Mouse (Mus musculus) C2C12 (cell line): Measurements from ENCODE around the gene Bloc1s1. TPM values are rescaled to one million over a fixed set of nuclear protein-coding genes. Genes with fewer than 3 reads are reported as not detected.

Source experiments
- H3K27me3 ChIP-seq: one replicate; pipeline ENCODE4 v1.6.1; 2011; ENCODE audit not compliant: control insufficient read depth, insufficient read depth, insufficient read length
- H3K36me3 ChIP-seq: one replicate; pipeline ENCODE4 v1.6.1; 2011; ENCODE audit not compliant: control insufficient read depth, insufficient read depth
- H3K4me3 ChIP-seq: one replicate; pipeline ENCODE4 v1.5.1; 2011; ENCODE audit warnings: mild to moderate bottlenecking, control low read depth; ENCODE audit not compliant: poor library complexity, insufficient read depth, severe bottlenecking
- H3K79me2 ChIP-seq: one replicate; pipeline ENCODE4 v1.6.1; 2011; ENCODE audit not compliant: control insufficient read depth, insufficient read depth
- H3K79me3 ChIP-seq: one replicate; pipeline ENCODE4 v1.6.1; 2011; ENCODE audit warnings: low read depth, control low read depth
- H3ac ChIP-seq: one replicate; pipeline ENCODE3; 2011; ENCODE audit warnings: low read depth; ENCODE audit not compliant: control insufficient read depth, insufficient read length
- CEBPB ChIP-seq: IDR thresholded peaks from one replicate; pipeline ENCODE4 v1.6.1; 2011; ENCODE audit warnings: low read depth, mild to moderate bottlenecking, control low read depth, moderate library complexity
- CTCF ChIP-seq: IDR thresholded peaks from one replicate; pipeline ENCODE4 v1.5.1; 2011; ENCODE audit not compliant: control insufficient read depth, insufficient read depth, insufficient read length
- FOSL1 ChIP-seq: IDR thresholded peaks from one replicate; pipeline ENCODE4 v1.8.0; 2011; ENCODE audit warnings: mild to moderate bottlenecking, low read length; ENCODE audit not compliant: poor library complexity, insufficient read depth, severe bottlenecking
- MAX ChIP-seq: IDR thresholded peaks from one replicate; pipeline ENCODE4 v1.6.1; 2011; ENCODE audit warnings: mild to moderate bottlenecking, control low read depth
- MYOD1 ChIP-seq: IDR thresholded peaks from one replicate; pipeline ENCODE4 v1.6.1; 2011; ENCODE audit warnings: low read depth; ENCODE audit not compliant: control insufficient read depth, insufficient read length
- MYOG ChIP-seq: IDR thresholded peaks from one replicate; pipeline ENCODE4 v1.6.1; 2011; ENCODE audit not compliant: control insufficient read depth, insufficient read length; ENCODE audit errors: extremely low read depth
- USF1 ChIP-seq: IDR thresholded peaks from one replicate; pipeline ENCODE4 v1.6.1; 2011; ENCODE audit warnings: low read depth, mild to moderate bottlenecking, control low read depth, moderate library complexity
- polyA plus RNA-seq: library from polyadenylated mRNA; unstranded; fragments of >200 nt; fragmentation: generic; extraction: Trizol; gene quantifications from one replicate; pipeline ENCODE4 v1.2.1, GENCODE M21; 2012; ENCODE audit warnings: missing spikeins

The Bloc1s1 gene
- polyA plus RNA-seq, 1 experiment: 204 TPM

GRCm38 (mm10) chr10:128895952-128896693, 27.7 kb downstream of the Bloc1s1 start:
- Histone ChIP-seq H3K4me3 (no peak overlapping the region), H3K79me3 (no peaks in the 10 kb centered on the region), H3K79me2 (no peaks in the 10 kb centered on the region), H3K36me3 (no peaks in the 10 kb centered on the region), H3K27me3 (no peaks in the 10 kb centered on the region), H3ac (no peak overlapping the region)
- TF ChIP-seq FOSL1 (no peak), MYOG (no peak), CEBPB (no peak), MYOD1 (no peak), MAX (no peak), USF1 (no peak), CTCF (no peak)

- no peak overlapping the region for H3K4me3 ChIP-seq
- no peaks in the 10 kb centered on the region for H3K27me3 ChIP-seq
- no peaks in the 10 kb centered on the region for H3K36me3 ChIP-seq
- peaks cover 6% of the 10 kb centered on the region for H3K79me2 ChIP-seq
- H3K79me3 ChIP-seq: peaks cover 2% of the 10 kb centered on the region
- no peak overlapping the region for H3ac ChIP-seq
- TF ChIP-seq CEBPB: no peak
- no peak for TF ChIP-seq MAX
- TF ChIP-seq MYOD1: no peak
- TF ChIP-seq FOSL1: no peak
- TF ChIP-seq CTCF: peak; percentile 27
These were observed 28.4 kb downstream of the Bloc1s1 start for GRCm38 (mm10) chr10:128895437-128895836.

- H3K79me3 ChIP-seq: peaks cover 2% of the 10 kb centered on the region
- TF ChIP-seq CEBPB: no peak
- no peak for TF ChIP-seq USF1
- no peak for TF ChIP-seq MYOG
- no peak for TF ChIP-seq MAX
- no peak for TF ChIP-seq CTCF
- TF ChIP-seq FOSL1: no peak
- TF ChIP-seq MYOD1: no peak
- peaks cover 10% of the 10 kb centered on the region for H3K79me2 ChIP-seq
These were observed 31.6 kb downstream of the Bloc1s1 start for GRCm38 (mm10) chr10:128892246-128892645.

GRCm38 (mm10) chr10:128891296-128892094, 32.3 kb downstream of the Bloc1s1 start, which contains the start of gene Gdf11:
Gene Gdf11 (minus strand): TSS chr10:128891718.
- Histone ChIP-seq H3K36me3 (no peaks in the 10 kb centered on the region), H3K79me3 (peaks cover 2% of the 10 kb centered on the region), H3K4me3 (peak within 1 kb of the TSS; percentile 49), H3K27me3 (no peaks in the 10 kb centered on the region), H3K79me2 (peaks cover 10% of the 10 kb centered on the region), H3ac (peak within 1 kb of the TSS; percentile 75)
- TF ChIP-seq MAX: no peak
- no peak for TF ChIP-seq FOSL1
- TF ChIP-seq USF1: no peak
- TF ChIP-seq MYOG: no peak
- TF ChIP-seq MYOD1: no peak
- no peak for TF ChIP-seq CEBPB
- no peak for TF ChIP-seq CTCF

More at GRCm38 (mm10) chr10:128892246-128892645, 31.6 kb downstream of the Bloc1s1 start:
- Histone ChIP-seq H3K4me3 (peak overlapping the region; percentile 49), H3ac (peak overlapping the region; percentile 27), H3K36me3 (no peaks in the 10 kb centered on the region), H3K27me3 (no peaks in the 10 kb centered on the region)

GRCm38 (mm10) chr10:128890383-128891295, 33.2 kb downstream of the Bloc1s1 start:
- H3K4me3 ChIP-seq: peak overlapping the region; percentile 49
- H3K27me3 ChIP-seq: no peaks in the 10 kb centered on the region
- H3K79me3 ChIP-seq: peaks cover 2% of the 10 kb centered on the region
- H3K36me3 ChIP-seq: no peaks in the 10 kb centered on the region
- no peak for TF ChIP-seq CTCF
- no peak for TF ChIP-seq USF1
- no peak for TF ChIP-seq MYOD1
- no peak for TF ChIP-seq MAX
- no peak for TF ChIP-seq FOSL1
- no peak for TF ChIP-seq MYOG
- TF ChIP-seq CEBPB: no peak
- H3K79me2 ChIP-seq: peaks cover 10% of the 10 kb centered on the region
- H3ac ChIP-seq: peak overlapping the region; percentile 75
